Mouse (Mus musculus): ENCODE measurements around the gene Fam49a. TPM values are rescaled to one million over a fixed set of nuclear protein-coding genes. Genes with fewer than 3 reads are reported as not detected.

Fam49a gene
- total RNA-seq, 2 experiments from 2014 or later = 0.85 to 0.94 TPM

GRCm38 (mm10) chr12:12420841-12421579, 159.1 kb downstream of the Fam49a start:
- ATAC-seq (replicated peaks; ENCODE audit: low FRiP score, low TSS enrichment, poor library complexity, severe bottlenecking) = peak; percentile 98

- no peak for ATAC-seq (replicated peaks; ENCODE audit: low FRiP score, low TSS enrichment, poor library complexity, severe bottlenecking)
Measured at GRCm38 (mm10) chr12:12421580-12421878, 159.6 kb downstream of the Fam49a start.

- no peak for ATAC-seq (replicated peaks; ENCODE audit: low FRiP score, low TSS enrichment, poor library complexity, severe bottlenecking)
Measured at GRCm38 (mm10) chr12:12425188-12425587, 163.2 kb downstream of the Fam49a start.

- ATAC-seq (replicated peaks; ENCODE audit: low FRiP score, low TSS enrichment, poor library complexity, severe bottlenecking) = no peak
Measured at GRCm38 (mm10) chr12:12427285-12427684, 165.3 kb downstream of the Fam49a start.

- ATAC-seq (replicated peaks; ENCODE audit: low FRiP score, low TSS enrichment, poor library complexity, severe bottlenecking) = peak; percentile 97
Measured at GRCm38 (mm10) chr12:12428886-12429285, 166.9 kb downstream of the Fam49a start.

Data from megakaryocyte-erythroid progenitor cell, adult 5-6 weeks (primary cell).